Comparison of ENCODE assay signal across 9 mouse cellular contexts in the genomic region with DNA sequence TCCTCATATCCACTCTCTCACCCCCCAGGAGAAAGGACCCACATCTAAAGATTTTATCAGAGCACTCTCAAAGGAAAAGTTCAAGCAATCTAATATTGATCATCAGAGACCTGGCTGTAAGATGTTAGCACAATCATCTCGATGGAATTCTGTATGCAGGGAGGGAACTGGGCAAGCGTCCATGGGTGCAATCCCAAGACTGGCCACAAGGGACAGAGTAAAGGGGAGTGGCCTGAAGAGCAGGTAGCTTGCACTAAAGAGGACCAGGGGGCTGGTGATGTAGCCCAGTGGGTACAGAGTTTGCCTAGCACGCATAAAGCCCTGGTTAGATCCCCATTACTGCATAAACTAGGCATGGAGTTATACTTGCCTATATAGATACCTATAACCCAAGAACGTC.
DNase-seq lines count a peak whose midpoint lies in the region; ATAC-seq and TF ChIP-seq lines count a peak whose summit lies in the region.
"Had no signal": no experiment of that assay in that cellular context is flagged by ENCODE, and none has a peak within 500 bp of the region (broad histone marks: within the 10 kb centered on the region; RNA-seq: fewer than 3 reads in every experiment).

No protein-coding gene starts in this region.

- no peaks in the 10 kb centered on the region for H3K36me3 ChIP-seq in intestine, postnatal 0 days (ENCODE audit: control insufficient read depth, insufficient read depth)
- no peaks in the 10 kb centered on the region for H3K36me3 ChIP-seq in intestine, embryonic 16.5 days (ENCODE audit: control insufficient read depth, insufficient read depth, low read length)
- H3K36me3 ChIP-seq: midbrain, embryonic 12.5 days had no signal

- intact Hi-C loops in left cerebral cortex, postnatal 36 days (cut with DNase I), result no loop called here

- no peak overlapping the region for H3K4me2 ChIP-seq in intestine, postnatal 0 days (replicated peaks; ENCODE audit: low read depth)
- no peak overlapping the region for H3K4me2 ChIP-seq in intestine, embryonic 16.5 days (ENCODE audit: low read depth, low read length)
- H3K4me2 ChIP-seq: midbrain, embryonic 12.5 days had no signal

- peak; percentile 82 for DNase-seq in ES-CJ7 (ENCODE audit: low read depth, low spot score)
- DNase-seq in brain, adult 2 months (ENCODE audit: low read depth, low spot score), result peak; percentile 61
- DNase-seq in left cerebral cortex, postnatal 36 days (ENCODE audit: low spot score in 2 of 2), result peak; percentile 41 to 42
- DNase-seq in ovary, postnatal 14 days (ENCODE audit: low spot score), result peak; percentile 84
- DNase-seq in urinary bladder, postnatal 10 days (ENCODE audit: low spot score), result peak; percentile 49

- H3K27ac ChIP-seq in intestine, postnatal 0 days (ENCODE audit: low read depth, low read length), result no peak overlapping the region
- H3K27ac ChIP-seq in intestine, embryonic 16.5 days (ENCODE audit: low read length), result no peak overlapping the region
- H3K27ac ChIP-seq: midbrain, embryonic 12.5 days had no signal

- no peaks in the 10 kb centered on the region for H3K4me1 ChIP-seq in intestine, postnatal 0 days (replicated peaks; ENCODE audit: control insufficient read depth, insufficient read depth, low read length)
- H3K4me1 ChIP-seq in intestine, embryonic 16.5 days (ENCODE audit: control insufficient read depth, insufficient read depth, low read length), result no peaks in the 10 kb centered on the region

- no peak overlapping the region for H3K9ac ChIP-seq in intestine, postnatal 0 days (ENCODE audit: low read depth, low read length)
- no peak overlapping the region for H3K9ac ChIP-seq in intestine, embryonic 16.5 days (ENCODE audit: low read depth, low read length)
- H3K9ac ChIP-seq: midbrain, embryonic 12.5 days had no signal

- TF ChIP-seq CTCF in intestine, postnatal 0 days (IDR thresholded peaks at IDR 0.05; ENCODE audit: low read depth), result peak; percentile 79

- WGBS in intestine, postnatal 0 days, result 21% methylated on average over 4 of the region's 4 CpGs
- WGBS in intestine, embryonic 16.5 days, result 23% methylated on average over 4 of the region's 4 CpGs

- peaks cover 5% of the 10 kb centered on the region; the same call in 1 of the 2 replicates for H3K27me3 ChIP-seq in intestine, postnatal 0 days (replicated peaks; ENCODE audit: control insufficient read depth, insufficient read depth, low read length)
- H3K27me3 ChIP-seq in intestine, embryonic 16.5 days (replicated peaks; ENCODE audit: control insufficient read depth, insufficient read depth, low read length), result no peaks in the 10 kb centered on the region

- H3K4me3 ChIP-seq in intestine, postnatal 0 days (ENCODE audit: low read depth, low read length), result no peak overlapping the region
- H3K4me3 ChIP-seq in intestine, embryonic 16.5 days (ENCODE audit: low read length), result no peak overlapping the region
- H3K4me3 ChIP-seq: midbrain, embryonic 12.5 days had no signal

- ATAC-seq in intestine, postnatal 0 days, result no peak
- no peak for ATAC-seq in intestine, embryonic 16.5 days
- peak; percentile 73; the same call in 1 of the 2 replicates for ATAC-seq in erythroid progenitor cell, adult 5-6 weeks (replicated peaks; ENCODE audit: low FRiP score, poor library complexity, severe bottlenecking)

- H3K9me3 ChIP-seq in intestine, postnatal 0 days (ENCODE audit: control insufficient read depth), result no peaks in the 10 kb centered on the region
- peaks cover 4% of the 10 kb centered on the region; the same call in 1 of the 2 replicates for H3K9me3 ChIP-seq in intestine, embryonic 16.5 days (ENCODE audit: control insufficient read depth, low read length)
